Mouse (Mus musculus) layer of hippocampus, adult 11-12 months (tissue): ENCODE results near the gene Cd209f.
"Not testable (repeated sequence)": the region's sequence is repeated elsewhere in the genome, so short reads cannot be mapped to it uniquely, and the experiment has no call there.

Experiments
- DNase-seq: peaks from one replicate; pipeline ENCODE4 v3.0.0; 2022; ENCODE audit warnings: low spot score

The Cd209f gene

DNA sequence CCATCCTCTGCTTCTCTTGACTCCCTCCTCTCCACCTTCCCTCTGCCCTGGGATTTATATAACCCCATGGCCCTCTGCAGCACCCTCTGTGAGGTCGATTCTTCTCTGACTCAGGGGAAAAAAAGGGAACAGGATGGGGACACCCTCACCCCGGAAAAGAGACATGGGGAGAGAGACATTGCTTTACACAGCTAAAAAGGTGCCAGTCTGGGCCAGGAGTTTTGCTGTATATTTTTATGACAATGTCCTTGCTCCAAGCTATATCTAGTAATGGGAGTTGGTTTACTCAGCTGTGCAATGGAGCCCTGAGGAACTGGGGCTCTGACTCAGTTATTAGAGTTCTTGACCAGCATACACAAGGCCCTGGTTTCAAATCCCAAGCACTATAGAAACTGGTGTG lies at the start of gene Cd209f:
Cd209f (minus strand) TSS at position 101 of the 400 bp plus-strand sequence.
- not testable (repeated sequence) for DNase-seq

- no peak for DNase-seq
Observed at GRCm38 (mm10) chr8:4154878-4155277, 49.2 kb upstream of the Cd209f start.

DNA sequence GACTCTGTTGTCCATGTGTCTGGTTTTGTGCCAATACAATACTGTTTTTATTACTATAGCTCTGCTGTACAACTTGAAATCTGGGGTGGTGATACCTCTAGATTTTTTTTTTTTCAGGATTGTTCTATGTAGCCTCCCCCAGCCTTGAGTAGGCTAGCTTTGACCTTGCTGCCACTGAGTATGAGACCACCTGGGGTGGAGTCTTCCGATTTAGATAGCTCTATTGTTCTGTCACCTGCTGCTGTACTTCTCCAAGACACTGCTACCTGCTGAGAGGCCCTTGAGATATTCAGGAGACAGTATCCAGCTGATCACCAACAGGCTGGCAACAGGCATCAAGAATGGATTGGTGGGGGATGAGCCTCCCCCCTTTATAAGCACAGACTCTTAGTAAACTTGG lies 41.6 kb upstream of the Cd209f start:
- DNase-seq: no peak

- no peak for DNase-seq
Observed at GRCm38 (mm10) chr8:4141721-4142120, 36.1 kb upstream of the Cd209f start.

- DNase-seq: peak; percentile 73
Observed at GRCm38 (mm10) chr8:4139660-4140646, 34.3 kb upstream of the Cd209f start.

- no peak for DNase-seq
Observed at GRCm38 (mm10) chr8:4133798-4134197, 28.2 kb upstream of the Cd209f start, which contains the start of gene Cd209g. Gene Cd209g, plus strand, starts transcription at chr8:4134098.

GRCm38 (mm10) chr8:4088514-4088913 lies 17.1 kb downstream of the Cd209f start:
- DNase-seq: not testable (repeated sequence)

- DNase-seq: not testable (repeated sequence)
Observed at GRCm38 (mm10) chr8:4087180-4087722, 18.4 kb downstream of the Cd209f start.
